Mouse (Mus musculus) intestine, postnatal 0 days (tissue): ENCODE results near the gene Opa3. TPM values are rescaled to one million over a fixed set of nuclear protein-coding genes. Genes with fewer than 3 reads are reported as not detected.

Experiments used
- ATAC-seq: fragments of 200-750 bp; cut with Nextera tagmentation; 2 replicates; pipeline ENCODE4 v1.8.0; 2017; ENCODE audit warnings: mild to moderate bottlenecking, moderate TSS enrichment, moderate library complexity
- H3K27ac ChIP-seq: fragments of 300-500 bp; sonication (generic); 2 replicates; pipeline ENCODE4 v1.5.1; 2014; ENCODE audit warnings: mild to moderate bottlenecking, low read depth, low read length, moderate library complexity
- H3K27me3 ChIP-seq: fragments of 300-500 bp; sonication (generic); replicated peaks from 2 replicates; pipeline ENCODE4 v1.6.1; 2014; ENCODE audit warnings: low read length, mixed read lengths; ENCODE audit not compliant: control insufficient read depth, insufficient read depth
- H3K36me3 ChIP-seq: fragments of 300-500 bp; sonication (generic); 2 replicates; pipeline ENCODE4 v1.6.1; 2014; ENCODE audit warnings: mild to moderate bottlenecking, moderate library complexity; ENCODE audit not compliant: control insufficient read depth, insufficient read depth
- H3K4me1 ChIP-seq: fragments of 300-500 bp; sonication (generic); replicated peaks from 2 replicates; pipeline ENCODE4 v1.6.1; 2014; ENCODE audit warnings: antibody characterized with exemption, low read length, mixed read lengths; ENCODE audit not compliant: control insufficient read depth, insufficient read depth
- H3K4me2 ChIP-seq: fragments of 300-500 bp; sonication (generic); replicated peaks from 2 replicates; pipeline ENCODE4 v1.6.1; 2014; ENCODE audit warnings: low read depth, mild to moderate bottlenecking, moderate library complexity
- H3K4me3 ChIP-seq: fragments of 300-500 bp; sonication (generic); 2 replicates; pipeline ENCODE4 v1.5.1; 2014; ENCODE audit warnings: low read depth, low read length
- H3K9ac ChIP-seq: fragments of 300-500 bp; sonication (generic); 2 replicates; pipeline ENCODE4 v1.6.1; 2014; ENCODE audit warnings: mild to moderate bottlenecking, low read depth, low read length
- H3K9me3 ChIP-seq: fragments of 300-500 bp; sonication (generic); 2 replicates; pipeline ENCODE4 v1.6.1; 2016; ENCODE audit warnings: mixed run types; ENCODE audit not compliant: control insufficient read depth
- CTCF ChIP-seq: sonication (generic); IDR thresholded peaks from 2 replicates; pipeline ENCODE4 v1.5.1; 2016; ENCODE audit warnings: low read depth, mild to moderate bottlenecking, control low read depth, antibody characterized with exemption, moderate library complexity
- WGBS: fragments of 180-500 bp; shearing (Covaris S2); extraction: QIAGEN DNeasy Blood & Tissue Kit; methylation state at CpG from one replicate; pipeline ENCODE4 v1.1.7; 2014; 5-methylcytosine and 5-hydroxymethylcytosine counted together
- polyA plus RNA-seq: library from polyadenylated mRNA; unstranded; fragments of >200 nt; fragmentation: Nextera tagmentation; extraction: Ambion mirVana; gene quantifications from 2 replicates; pipeline ENCODE4 v1.2.1, GENCODE M21; 2015

Gene Opa3
- polyA plus RNA-seq, 1 experiment from 2014 or later = 27.5 TPM

GRCm38 (mm10) chr7:19229404-19229803 is 1.3 kb downstream of the Opa3 start:
- peak overlapping the region; percentile 57 for H3K4me3 ChIP-seq
- H3K9me3 ChIP-seq = no peaks in the 10 kb centered on the region
- peaks cover 18% of the 10 kb centered on the region; the same call in 1 of the 2 replicates for H3K4me1 ChIP-seq
- no peaks in the 10 kb centered on the region for H3K27me3 ChIP-seq
- peaks cover under 1% of the 10 kb centered on the region; the same call in 1 of the 2 replicates for H3K36me3 ChIP-seq
- 14% methylated on average over 5 of the region's 5 CpGs for whole genome bisulfite sequencing
- H3K27ac ChIP-seq = peak overlapping the region; percentile 98
- no peak for ATAC-seq
- H3K4me2 ChIP-seq = peak overlapping the region; percentile 81
- peak overlapping the region; percentile 43 for H3K9ac ChIP-seq
- no peak for TF ChIP-seq CTCF

GRCm38 (mm10) chr7:19230041-19230580 is 2.0 kb downstream of the Opa3 start:
- no peak overlapping the region for H3K9ac ChIP-seq
- ATAC-seq = no peak
- peak overlapping the region; percentile 98 for H3K27ac ChIP-seq

GRCm38 (mm10) chr7:19230899-19231298 is 2.8 kb downstream of the Opa3 start:
- no peaks in the 10 kb centered on the region for H3K9me3 ChIP-seq
- no peak for ATAC-seq
- no peak overlapping the region for H3K4me3 ChIP-seq
- H3K4me1 ChIP-seq = peaks cover 24% of the 10 kb centered on the region; the same call in 1 of the 2 replicates
- TF ChIP-seq CTCF = no peak
- no peaks in the 10 kb centered on the region for H3K27me3 ChIP-seq
- H3K27ac ChIP-seq = peak overlapping the region; percentile 98
- no peak overlapping the region for H3K4me2 ChIP-seq
- 93% methylated on average over 5 of the region's 5 CpGs for WGBS
- no peaks in the 10 kb centered on the region for H3K36me3 ChIP-seq
- no peak overlapping the region for H3K9ac ChIP-seq

More at GRCm38 (mm10) chr7:19230041-19230580, 2.0 kb downstream of the Opa3 start:
- Histone ChIP-seq H3K9me3 (no peaks in the 10 kb centered on the region), H3K36me3 (no peaks in the 10 kb centered on the region), H3K4me3 (no peak overlapping the region), H3K4me1 (peaks cover 18% of the 10 kb centered on the region; the same call in 1 of the 2 replicates), H3K27me3 (no peaks in the 10 kb centered on the region), H3K4me2 (peak overlapping the region; percentile 81)
- no peak for TF ChIP-seq CTCF
- 47% methylated on average over 2 of the region's 2 CpGs for WGBS

GRCm38 (mm10) chr7:19231849-19232248 is 3.7 kb downstream of the Opa3 start:
- Histone ChIP-seq H3K36me3 (no peaks in the 10 kb centered on the region), H3K4me3 (no peak overlapping the region), H3K9ac (no peak overlapping the region), H3K27me3 (no peaks in the 10 kb centered on the region), H3K27ac (peak overlapping the region; percentile 71), H3K4me1 (peaks cover 24% of the 10 kb centered on the region; the same call in 1 of the 2 replicates), H3K4me2 (no peak overlapping the region), H3K9me3 (no peaks in the 10 kb centered on the region)
- 59% methylated on average over 3 of the region's 3 CpGs for WGBS
- ATAC-seq = no peak
- no peak for TF ChIP-seq CTCF

GRCm38 (mm10) chr7:19234652-19235051 is 6.5 kb downstream of the Opa3 start:
- Histone ChIP-seq H3K27ac (peak overlapping the region; percentile 64), H3K9ac (no peak overlapping the region), H3K36me3 (no peaks in the 10 kb centered on the region), H3K27me3 (no peaks in the 10 kb centered on the region), H3K4me1 (peaks cover 24% of the 10 kb centered on the region), H3K4me3 (no peak overlapping the region), H3K9me3 (no peaks in the 10 kb centered on the region), H3K4me2 (no peak overlapping the region)
- no peak for ATAC-seq
- no peak for TF ChIP-seq CTCF
- WGBS = 52% methylated on average over 5 of the region's 5 CpGs

- no peak overlapping the region for H3K4me2 ChIP-seq
- H3K27ac ChIP-seq = peak overlapping the region; percentile 64
- H3K4me3 ChIP-seq = no peak overlapping the region
- H3K9me3 ChIP-seq = no peaks in the 10 kb centered on the region
- no peaks in the 10 kb centered on the region for H3K27me3 ChIP-seq
- ATAC-seq = peak; percentile 65
- H3K36me3 ChIP-seq = no peaks in the 10 kb centered on the region
- TF ChIP-seq CTCF = no peak
- no peak overlapping the region for H3K9ac ChIP-seq
- H3K4me1 ChIP-seq = peaks cover 27% of the 10 kb centered on the region
- WGBS = 53% methylated on average over 2 of the region's 2 CpGs
Observed at GRCm38 (mm10) chr7:19235092-19235671, 7.0 kb downstream of the Opa3 start.
